Mouse (Mus musculus) embryonic facial prominence, embryonic 11.5 days (tissue): ENCODE measurements around the gene Sds. TPM values are rescaled to one million over a fixed set of nuclear protein-coding genes. Genes with fewer than 3 reads are reported as not detected.

ENCODE experiments used
- ATAC-seq: fragments of 200-750 bp; cut with Nextera tagmentation; replicated peaks from 2 replicates; pipeline ENCODE4 v1.8.0; 2017; ENCODE audit warnings: low read depth; ENCODE audit not compliant: insufficient number of reproducible peaks, low FRiP score, low TSS enrichment
- DNase-seq: peaks from one replicate; pipeline ENCODE4 v3.0.0-alpha.2; 2015; ENCODE audit warnings: low spot score
- H3K27ac ChIP-seq: fragments of 300-500 bp; sonication (generic); replicated peaks from 2 replicates; pipeline ENCODE4 v1.5.1; 2014; ENCODE audit warnings: mild to moderate bottlenecking, low read depth, low read length, control low read depth
- H3K27me3 ChIP-seq: fragments of 300-500 bp; sonication (generic); 2 replicates; pipeline ENCODE4 v1.6.1; 2014; ENCODE audit warnings: mild to moderate bottlenecking, low read length, moderate library complexity, mixed read lengths; ENCODE audit not compliant: control insufficient read depth, insufficient read depth
- H3K36me3 ChIP-seq: fragments of 300-500 bp; sonication (generic); replicated peaks from 2 replicates; pipeline ENCODE4 v1.6.1; 2014; ENCODE audit warnings: low read depth, mild to moderate bottlenecking, low read length, moderate library complexity, mixed read lengths; ENCODE audit not compliant: control insufficient read depth, insufficient read depth
- H3K4me1 ChIP-seq: fragments of 300-500 bp; sonication (generic); 2 replicates; pipeline ENCODE4 v1.6.1; 2014; ENCODE audit warnings: low read length, mixed read lengths; ENCODE audit not compliant: control insufficient read depth, insufficient read depth
- H3K4me2 ChIP-seq: fragments of 300-500 bp; sonication (generic); 2 replicates; pipeline ENCODE4 v1.6.1; 2014; ENCODE audit warnings: low read depth, mild to moderate bottlenecking, control low read depth, low read length, moderate library complexity
- H3K4me3 ChIP-seq: fragments of 300-500 bp; sonication (generic); 2 replicates; pipeline ENCODE4 v1.5.1; 2014; ENCODE audit warnings: low read depth, low read length, control low read depth
- H3K9ac ChIP-seq: fragments of 300-500 bp; sonication (generic); replicated peaks from 2 replicates; pipeline ENCODE4 v1.6.1; 2014; ENCODE audit warnings: mild to moderate bottlenecking, control low read depth, low read length
- H3K9me3 ChIP-seq: fragments of 300-500 bp; sonication (generic); replicated peaks from 2 replicates; pipeline ENCODE4 v1.6.1; 2016; ENCODE audit warnings: mild to moderate bottlenecking, low read length, inconsistent platforms, mixed read lengths; ENCODE audit not compliant: control insufficient read depth
- WGBS: fragments of 180-500 bp; shearing (Covaris S2); extraction: QIAGEN DNeasy Blood & Tissue Kit; methylation state at CpG from one replicate; pipeline ENCODE4 v1.1.7; 2014; 5-methylcytosine and 5-hydroxymethylcytosine counted together
- polyA plus RNA-seq: library from polyadenylated mRNA; unstranded; fragments of >200 nt; fragmentation: Nextera tagmentation; extraction: Ambion mirVana; gene quantifications from 2 replicates; pipeline ENCODE4 v1.2.1, GENCODE M21; 2014

Gene Sds
- polyA plus RNA-seq, 1 experiment from 2014 or later = not detected

- H3K4me2 ChIP-seq = no peak overlapping the region
- H3K4me1 ChIP-seq = no peaks in the 10 kb centered on the region
- H3K27me3 ChIP-seq = no peaks in the 10 kb centered on the region
- no peak overlapping the region for H3K9ac ChIP-seq
- no peak overlapping the region for H3K4me3 ChIP-seq
- H3K36me3 ChIP-seq = no peaks in the 10 kb centered on the region
- no peak for ATAC-seq
- no peaks in the 10 kb centered on the region for H3K9me3 ChIP-seq
- no peak for DNase-seq
- WGBS = 91% methylated on average over 6 of the region's 6 CpGs
- H3K27ac ChIP-seq = no peak overlapping the region
Measured at GRCm38 (mm10) chr5:120465860-120466259, 10.5 kb upstream of the Sds start.

DNA sequence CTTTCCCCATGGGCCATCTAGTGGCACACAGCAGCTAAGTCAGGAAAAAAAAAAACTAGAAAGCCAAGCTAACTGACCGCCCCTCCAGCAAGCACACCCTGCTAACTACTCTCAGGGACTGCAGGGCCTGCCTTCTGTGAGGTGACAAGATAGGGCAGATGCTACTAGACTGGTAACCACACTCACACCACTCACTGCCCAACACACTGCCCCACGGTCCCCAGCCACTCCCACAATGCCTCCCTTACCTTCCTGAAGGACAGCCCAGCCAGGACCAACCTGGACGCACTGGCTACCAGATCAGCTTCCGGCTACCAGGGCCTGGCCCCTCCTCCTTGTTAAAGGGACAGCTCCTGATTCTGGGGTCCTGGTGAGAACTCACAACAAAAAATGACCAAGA is 9.3 kb upstream of the Sds start:
- 5% methylated on average over 4 of the region's 4 CpGs for WGBS
- Histone ChIP-seq H3K27ac (no peak overlapping the region), H3K27me3 (no peaks in the 10 kb centered on the region), H3K4me3 (0 out of 2 replicates have a peak overlapping the region, but pooled peaks have one; percentile 16), H3K9me3 (no peaks in the 10 kb centered on the region), H3K9ac (no peak overlapping the region), H3K4me2 (peak overlapping the region; percentile 14), H3K4me1 (no peaks in the 10 kb centered on the region), H3K36me3 (no peaks in the 10 kb centered on the region)
- ATAC-seq (no peak), DNase-seq (peak; percentile 29)

DNA sequence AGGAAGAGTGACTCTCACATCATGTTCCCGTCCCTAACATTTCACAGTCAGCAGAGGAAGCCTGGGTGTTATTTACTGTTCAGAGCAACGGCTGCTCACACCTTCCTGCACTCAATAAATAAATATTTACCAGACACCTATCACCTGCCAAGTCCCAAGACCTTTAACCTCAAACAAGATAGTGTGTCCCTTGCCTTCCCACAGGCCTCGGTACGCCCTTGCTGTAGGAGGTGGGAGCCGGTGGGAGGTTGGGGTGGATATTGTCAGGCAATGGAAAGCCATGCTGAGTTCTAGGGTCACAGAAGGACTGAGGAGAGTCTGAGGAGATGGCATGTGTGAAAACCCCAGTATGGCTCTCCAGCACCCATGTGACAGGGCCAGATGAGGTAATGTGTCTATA is 8.0 kb upstream of the Sds start:
- DNase-seq = no peak
- 87% methylated on average over 5 of the region's 5 CpGs for WGBS
- H3K36me3 ChIP-seq = no peaks in the 10 kb centered on the region
- no peak overlapping the region for H3K4me2 ChIP-seq
- no peaks in the 10 kb centered on the region for H3K4me1 ChIP-seq
- H3K27me3 ChIP-seq = no peaks in the 10 kb centered on the region
- H3K9me3 ChIP-seq = no peaks in the 10 kb centered on the region
- no peak overlapping the region for H3K4me3 ChIP-seq
- no peak overlapping the region for H3K9ac ChIP-seq
- ATAC-seq = no peak
- H3K27ac ChIP-seq = no peak overlapping the region

DNA sequence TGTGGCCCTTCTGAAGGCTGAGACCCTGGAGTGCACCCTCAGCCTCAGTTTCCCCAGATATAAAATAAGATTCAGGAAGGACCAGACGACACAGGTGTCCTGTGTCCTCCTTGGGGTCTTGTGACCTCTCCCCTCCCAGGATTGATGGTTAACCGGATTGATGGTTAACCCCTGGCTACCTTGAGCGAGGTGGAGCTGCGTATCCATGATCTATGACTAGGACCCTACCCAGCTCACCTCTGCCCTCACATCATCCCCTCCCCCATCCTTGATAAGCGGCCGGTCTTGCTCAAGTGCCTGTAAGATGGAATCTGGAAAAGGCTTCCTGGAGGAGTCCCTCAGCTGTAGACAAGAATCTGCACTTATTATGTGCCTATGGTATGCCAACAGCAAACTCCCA is 7.5 kb upstream of the Sds start:
- H3K4me1 ChIP-seq = no peaks in the 10 kb centered on the region
- no peaks in the 10 kb centered on the region for H3K27me3 ChIP-seq
- H3K27ac ChIP-seq = no peak overlapping the region
- DNase-seq (no peak), ATAC-seq (no peak)
- no peak overlapping the region for H3K9ac ChIP-seq
- no peak overlapping the region for H3K4me3 ChIP-seq
- WGBS = 90% methylated on average over 6 of the region's 6 CpGs
- no peaks in the 10 kb centered on the region for H3K36me3 ChIP-seq
- H3K9me3 ChIP-seq = no peaks in the 10 kb centered on the region
- no peak overlapping the region for H3K4me2 ChIP-seq

DNA sequence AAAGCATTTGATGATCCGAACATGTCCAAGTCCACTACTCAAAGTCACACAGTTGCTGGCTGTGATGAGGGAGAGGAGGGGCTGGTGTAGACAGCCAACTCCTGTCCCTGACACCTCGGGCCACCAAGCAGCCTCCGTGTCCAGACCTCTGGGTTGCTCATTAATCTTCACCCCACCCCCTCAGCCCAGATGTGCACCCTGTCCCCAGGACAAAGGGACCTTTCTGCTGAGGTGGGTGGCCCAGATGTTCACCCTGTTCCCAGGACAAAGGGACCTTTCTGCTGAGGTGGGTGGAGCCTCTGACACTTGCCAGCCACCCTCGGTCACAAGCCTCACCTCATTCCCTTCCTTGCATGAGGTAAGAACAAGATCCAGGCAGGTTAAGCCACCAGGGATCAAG is 4.8 kb upstream of the Sds start:
- H3K4me2 ChIP-seq = no peak overlapping the region
- H3K4me1 ChIP-seq = no peaks in the 10 kb centered on the region
- H3K27me3 ChIP-seq = no peaks in the 10 kb centered on the region
- no peak overlapping the region for H3K27ac ChIP-seq
- DNase-seq (no peak), ATAC-seq (no peak)
- no peaks in the 10 kb centered on the region for H3K9me3 ChIP-seq
- H3K4me3 ChIP-seq = no peak overlapping the region
- no peaks in the 10 kb centered on the region for H3K36me3 ChIP-seq
- H3K9ac ChIP-seq = no peak overlapping the region
- WGBS = 36% methylated on average over 4 of the region's 4 CpGs

DNA sequence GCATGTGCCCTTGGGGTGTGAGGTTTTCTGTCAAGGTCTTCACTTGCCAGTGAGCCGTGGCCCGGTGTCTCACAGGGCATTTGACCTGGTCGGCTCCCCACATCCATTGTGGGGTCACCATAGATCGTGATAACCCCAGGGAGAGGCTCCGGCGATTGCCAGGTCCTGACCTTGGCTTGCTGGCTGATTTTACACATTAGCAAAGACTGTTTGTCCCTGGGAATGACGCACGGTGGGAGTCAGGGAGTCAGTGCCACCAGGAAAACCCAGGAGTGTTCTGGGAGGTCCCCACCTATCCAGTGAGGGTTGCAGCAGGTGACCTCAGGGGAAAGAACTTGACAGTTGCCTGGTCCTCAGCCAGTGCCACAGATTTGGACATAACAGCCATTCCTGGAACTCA is 3.6 kb upstream of the Sds start, which contains the start of gene Sdsl:
Gene Sdsl, minus strand, starts transcription at position 41 of the 400 bp plus-strand sequence.
- no peak within 1 kb of the TSS for H3K4me3 ChIP-seq
- no peak within 1 kb of the TSS for H3K4me2 ChIP-seq
- no peaks in the 10 kb centered on the region for H3K36me3 ChIP-seq
- no peaks in the 10 kb centered on the region for H3K4me1 ChIP-seq
- no peaks in the 10 kb centered on the region for H3K27me3 ChIP-seq
- no peak within 1 kb of the TSS for H3K27ac ChIP-seq
- 76% methylated on average over 8 of the region's 8 CpGs for WGBS
- ATAC-seq (no peak), DNase-seq (no peak)
- H3K9ac ChIP-seq = no peak within 1 kb of the TSS
- H3K9me3 ChIP-seq = no peaks in the 10 kb centered on the region

- Histone ChIP-seq H3K4me1 (no peaks in the 10 kb centered on the region), H3K27ac (no peak overlapping the region), H3K4me3 (no peak overlapping the region), H3K9me3 (no peaks in the 10 kb centered on the region), H3K9ac (no peak overlapping the region), H3K36me3 (no peaks in the 10 kb centered on the region), H3K4me2 (no peak overlapping the region), H3K27me3 (no peaks in the 10 kb centered on the region)
- 95% methylated on average over 2 of the region's 2 CpGs for WGBS
- DNase-seq (no peak), ATAC-seq (no peak)
Measured at GRCm38 (mm10) chr5:120473361-120473760, 3.0 kb upstream of the Sds start.

DNA sequence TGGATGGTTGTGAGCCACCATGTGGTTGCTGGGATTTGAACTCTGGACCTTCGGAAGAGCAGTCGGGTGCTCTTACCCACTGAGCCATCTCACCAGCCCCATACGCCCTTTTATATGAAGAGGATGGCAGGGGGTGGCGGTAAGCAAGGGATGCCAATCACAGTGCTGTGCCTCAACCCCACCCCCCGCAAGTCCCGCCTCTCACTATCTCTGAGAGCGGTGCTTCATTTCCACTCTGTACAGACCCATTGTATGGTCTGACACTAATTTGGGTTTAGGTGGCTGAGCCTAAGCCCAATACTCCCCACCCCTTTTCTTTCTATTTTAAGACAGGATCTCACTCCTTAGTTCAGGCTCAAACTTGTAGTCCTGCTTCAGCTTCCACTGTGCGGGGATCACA is 465 bp upstream of the Sds start:
- Histone ChIP-seq H3K27me3 (no peaks in the 10 kb centered on the region), H3K4me1 (no peaks in the 10 kb centered on the region), H3K4me3 (no peak overlapping the region), H3K4me2 (no peak overlapping the region), H3K9me3 (no peaks in the 10 kb centered on the region), H3K9ac (no peak overlapping the region), H3K27ac (no peak overlapping the region), H3K36me3 (no peaks in the 10 kb centered on the region)
- WGBS = 54% methylated on average over 8 of the region's 8 CpGs
- DNase-seq (no peak), ATAC-seq (no peak; the same call in 1 of the 2 replicates)
